Mouse (Mus musculus): ENCODE data around the gene Arhgap25. TPM values are rescaled to one million over a fixed set of nuclear protein-coding genes. Genes with fewer than 3 reads are reported as not detected.

The Arhgap25 gene
- total and polyA plus RNA-seq, 3 experiments = 4.8 to 40.9 (median 22.8) TPM

- Histone ChIP-seq H3K4me3 (ENCODE audit: low read depth, low read length) (no peak overlapping the region), H3K27me3 (ENCODE audit: insufficient read depth, low read length) (peaks cover 17% of the 10 kb centered on the region), H3K36me3 (replicated peaks) (peaks cover 3% of the 10 kb centered on the region), H3K9me3 (replicated peaks) (no peaks in the 10 kb centered on the region), H3K4me1 (ENCODE audit: insufficient read depth, low read depth, low read length) (peaks cover 67% of the 10 kb centered on the region)
- TF ChIP-seq POLR2AphosphoS5 (IDR thresholded peaks at IDR 0.05; ENCODE audit: insufficient replicate concordance, low read depth, low read length) (no peak), GATA2 (IDR thresholded peaks at IDR 0.05; ENCODE audit: borderline replicate concordance, low read depth, low read length) (no peak), GATA1 (IDR thresholded peaks at IDR 0.05; ENCODE audit: borderline replicate concordance, low read length) (no peak), TAL1 (conservative IDR thresholded peaks at IDR 0.05; ENCODE audit: low read depth, low read length) (no peak), CTCF (IDR thresholded peaks at IDR 0.05; ENCODE audit: low read depth, low read length) (no peak)
- DNase-seq (ENCODE audit: low spot score) = no peak
- no peak for ATAC-seq (ENCODE audit: extremely low read depth, insufficient number of reproducible peaks, low FRiP score, poor library complexity, severe bottlenecking)
Measured at GRCm38 (mm10) chr6:87527846-87528557, 5.1 kb downstream of the Arhgap25 start.

- no peak for TF ChIP-seq CTCF (IDR thresholded peaks at IDR 0.05; ENCODE audit: low read depth, low read length)
- TF ChIP-seq POLR2AphosphoS5 (IDR thresholded peaks at IDR 0.05; ENCODE audit: insufficient replicate concordance, low read depth, low read length) = no peak
- no peak for TF ChIP-seq GATA1 (IDR thresholded peaks at IDR 0.05; ENCODE audit: borderline replicate concordance, low read length)
- TF ChIP-seq TAL1 (conservative IDR thresholded peaks at IDR 0.05; ENCODE audit: low read depth, low read length) = no peak
- no peak for TF ChIP-seq GATA2 (IDR thresholded peaks at IDR 0.05; ENCODE audit: borderline replicate concordance, low read depth, low read length)
- Histone ChIP-seq H3K36me3 (replicated peaks) (peaks cover 3% of the 10 kb centered on the region), H3K4me1 (ENCODE audit: insufficient read depth, low read depth, low read length) (peaks cover 65% of the 10 kb centered on the region), H3K4me3 (ENCODE audit: low read depth, low read length) (no peak overlapping the region), H3K9me3 (replicated peaks) (no peaks in the 10 kb centered on the region), H3K27me3 (ENCODE audit: insufficient read depth, low read length) (peaks cover 18% of the 10 kb centered on the region)
- ATAC-seq (ENCODE audit: extremely low read depth, insufficient number of reproducible peaks, low FRiP score, poor library complexity, severe bottlenecking) (no peak), DNase-seq (ENCODE audit: low spot score) (no peak)
Measured at GRCm38 (mm10) chr6:87527366-87527765, 5.7 kb downstream of the Arhgap25 start.

- ATAC-seq (ENCODE audit: extremely low read depth, insufficient number of reproducible peaks, low FRiP score, poor library complexity, severe bottlenecking) (no peak), DNase-seq (ENCODE audit: low spot score) (no peak)
- no peak for TF ChIP-seq GATA2 (IDR thresholded peaks at IDR 0.05; ENCODE audit: borderline replicate concordance, low read depth, low read length)
- TF ChIP-seq POLR2AphosphoS5 (IDR thresholded peaks at IDR 0.05; ENCODE audit: insufficient replicate concordance, low read depth, low read length) = no peak
- no peak for TF ChIP-seq CTCF (IDR thresholded peaks at IDR 0.05; ENCODE audit: low read depth, low read length)
- no peak for TF ChIP-seq GATA1 (IDR thresholded peaks at IDR 0.05; ENCODE audit: borderline replicate concordance, low read length)
- TF ChIP-seq TAL1 (conservative IDR thresholded peaks at IDR 0.05; ENCODE audit: low read depth, low read length) = no peak
- H3K4me3 ChIP-seq (ENCODE audit: low read depth, low read length) = no peak overlapping the region
- H3K36me3 ChIP-seq (replicated peaks) = peaks cover 5% of the 10 kb centered on the region
- H3K9me3 ChIP-seq (replicated peaks) = no peaks in the 10 kb centered on the region
- peaks cover 29% of the 10 kb centered on the region for H3K27me3 ChIP-seq (ENCODE audit: insufficient read depth, low read length)
- peaks cover 46% of the 10 kb centered on the region for H3K4me1 ChIP-seq (ENCODE audit: insufficient read depth, low read depth, low read length)
Measured at GRCm38 (mm10) chr6:87525126-87525525, 7.9 kb downstream of the Arhgap25 start.

GRCm38 (mm10) chr6:87524281-87524680 lies 8.8 kb downstream of the Arhgap25 start:
- H3K27me3 ChIP-seq (ENCODE audit: insufficient read depth, low read length) = peaks cover 36% of the 10 kb centered on the region
- H3K36me3 ChIP-seq (replicated peaks) = peaks cover 10% of the 10 kb centered on the region
- ATAC-seq (ENCODE audit: extremely low read depth, insufficient number of reproducible peaks, low FRiP score, poor library complexity, severe bottlenecking) (no peak), DNase-seq (ENCODE audit: low spot score) (no peak)
- no peak overlapping the region for H3K4me3 ChIP-seq (ENCODE audit: low read depth, low read length)
- H3K9me3 ChIP-seq (replicated peaks) = no peaks in the 10 kb centered on the region
- H3K4me1 ChIP-seq (ENCODE audit: insufficient read depth, low read depth, low read length) = peaks cover 42% of the 10 kb centered on the region
- TF ChIP-seq TAL1 (conservative IDR thresholded peaks at IDR 0.05; ENCODE audit: low read depth, low read length) (no peak), GATA2 (IDR thresholded peaks at IDR 0.05; ENCODE audit: borderline replicate concordance, low read depth, low read length) (no peak), CTCF (IDR thresholded peaks at IDR 0.05; ENCODE audit: low read depth, low read length) (no peak), POLR2AphosphoS5 (IDR thresholded peaks at IDR 0.05; ENCODE audit: insufficient replicate concordance, low read depth, low read length) (no peak), GATA1 (IDR thresholded peaks at IDR 0.05; ENCODE audit: borderline replicate concordance, low read length) (no peak)

- peaks cover 37% of the 10 kb centered on the region for H3K27me3 ChIP-seq (ENCODE audit: insufficient read depth, low read length)
- TF ChIP-seq GATA1 (IDR thresholded peaks at IDR 0.05; ENCODE audit: borderline replicate concordance, low read length) = no peak
- no peak for TF ChIP-seq GATA2 (IDR thresholded peaks at IDR 0.05; ENCODE audit: borderline replicate concordance, low read depth, low read length)
- TF ChIP-seq TAL1 (conservative IDR thresholded peaks at IDR 0.05; ENCODE audit: low read depth, low read length) = no peak
- TF ChIP-seq POLR2AphosphoS5 (IDR thresholded peaks at IDR 0.05; ENCODE audit: insufficient replicate concordance, low read depth, low read length) = no peak
- no peak for TF ChIP-seq CTCF (IDR thresholded peaks at IDR 0.05; ENCODE audit: low read depth, low read length)
- H3K36me3 ChIP-seq (replicated peaks) = peaks cover 10% of the 10 kb centered on the region
- H3K9me3 ChIP-seq (replicated peaks) = no peaks in the 10 kb centered on the region
- H3K4me3 ChIP-seq (ENCODE audit: low read depth, low read length) = no peak overlapping the region
- DNase-seq (ENCODE audit: low spot score) (no peak), ATAC-seq (ENCODE audit: extremely low read depth, insufficient number of reproducible peaks, low FRiP score, poor library complexity, severe bottlenecking) (no peak)
- peaks cover 40% of the 10 kb centered on the region for H3K4me1 ChIP-seq (ENCODE audit: insufficient read depth, low read depth, low read length)
Measured at GRCm38 (mm10) chr6:87523736-87524135, 9.3 kb downstream of the Arhgap25 start.

- Histone ChIP-seq H3K4me1 (ENCODE audit: insufficient read depth, low read depth, low read length) (peaks cover 34% of the 10 kb centered on the region), H3K36me3 (replicated peaks) (peaks cover 7% of the 10 kb centered on the region), H3K4me3 (ENCODE audit: low read depth, low read length) (no peak overlapping the region), H3K9me3 (replicated peaks) (no peaks in the 10 kb centered on the region), H3K27me3 (ENCODE audit: insufficient read depth, low read length) (peaks cover 32% of the 10 kb centered on the region)
- DNase-seq (ENCODE audit: low spot score) = no peak
- TF ChIP-seq CTCF (IDR thresholded peaks at IDR 0.05; ENCODE audit: low read depth, low read length) (no peak), GATA1 (IDR thresholded peaks at IDR 0.05; ENCODE audit: borderline replicate concordance, low read length) (no peak), GATA2 (IDR thresholded peaks at IDR 0.05; ENCODE audit: borderline replicate concordance, low read depth, low read length) (no peak), TAL1 (conservative IDR thresholded peaks at IDR 0.05; ENCODE audit: low read depth, low read length) (no peak), POLR2AphosphoS5 (IDR thresholded peaks at IDR 0.05; ENCODE audit: insufficient replicate concordance, low read depth, low read length) (no peak)
- ATAC-seq (ENCODE audit: extremely low read depth, insufficient number of reproducible peaks, low FRiP score, poor library complexity, severe bottlenecking) = no peak
Measured at GRCm38 (mm10) chr6:87523085-87523484, 10.0 kb downstream of the Arhgap25 start.
